Mouse (Mus musculus) spleen, adult 12 weeks (tissue): ENCODE results near the gene 1600002K03Rik.

ENCODE experiments used
- DNase-seq: peaks from one replicate; pipeline ENCODE4 v3.0.0; 2022; ENCODE audit warnings: low spot score

The 1600002K03Rik gene

DNA sequence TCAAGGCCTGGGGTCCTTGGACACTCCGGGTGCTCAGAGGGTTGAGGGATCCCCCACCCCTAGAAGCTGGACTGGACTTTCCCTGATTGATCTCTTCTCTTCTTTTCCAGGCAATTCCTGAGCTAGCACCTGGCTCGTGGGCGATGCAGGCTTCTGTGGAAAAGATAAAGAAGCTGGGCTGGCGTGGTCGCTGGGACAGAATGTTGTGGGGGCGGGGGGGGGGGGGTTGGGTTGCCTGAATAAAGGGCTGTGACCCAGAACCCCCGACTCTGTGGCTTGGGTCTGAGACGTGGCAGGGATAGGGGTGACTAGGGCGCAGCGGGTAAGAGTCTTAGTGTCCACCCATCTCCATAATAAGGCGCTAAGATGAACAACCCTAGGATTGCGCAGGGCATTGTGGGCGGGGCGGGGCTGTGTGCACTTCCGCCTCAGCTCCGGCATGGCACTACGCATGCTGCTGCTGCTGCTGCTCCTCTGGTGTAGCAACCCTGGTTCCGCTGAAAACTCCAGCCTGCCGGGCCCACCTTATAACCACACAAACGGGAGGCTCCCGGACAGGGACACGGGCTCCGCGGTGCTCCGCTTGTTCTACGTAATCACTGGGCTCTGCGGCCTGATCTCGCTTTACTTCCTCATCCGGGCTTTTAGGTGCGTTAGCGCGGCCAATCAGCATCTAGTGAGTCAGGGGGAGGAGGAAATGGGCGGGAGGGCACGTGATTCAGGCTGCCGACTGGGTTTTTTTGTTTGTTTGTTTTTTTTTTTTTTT lies at the start of gene 1600002K03Rik:
Gene 1600002K03Rik, plus strand, starts transcription at position 418 of the 766 bp plus-strand sequence.
- DNase-seq, result peak; percentile 87

DNA sequence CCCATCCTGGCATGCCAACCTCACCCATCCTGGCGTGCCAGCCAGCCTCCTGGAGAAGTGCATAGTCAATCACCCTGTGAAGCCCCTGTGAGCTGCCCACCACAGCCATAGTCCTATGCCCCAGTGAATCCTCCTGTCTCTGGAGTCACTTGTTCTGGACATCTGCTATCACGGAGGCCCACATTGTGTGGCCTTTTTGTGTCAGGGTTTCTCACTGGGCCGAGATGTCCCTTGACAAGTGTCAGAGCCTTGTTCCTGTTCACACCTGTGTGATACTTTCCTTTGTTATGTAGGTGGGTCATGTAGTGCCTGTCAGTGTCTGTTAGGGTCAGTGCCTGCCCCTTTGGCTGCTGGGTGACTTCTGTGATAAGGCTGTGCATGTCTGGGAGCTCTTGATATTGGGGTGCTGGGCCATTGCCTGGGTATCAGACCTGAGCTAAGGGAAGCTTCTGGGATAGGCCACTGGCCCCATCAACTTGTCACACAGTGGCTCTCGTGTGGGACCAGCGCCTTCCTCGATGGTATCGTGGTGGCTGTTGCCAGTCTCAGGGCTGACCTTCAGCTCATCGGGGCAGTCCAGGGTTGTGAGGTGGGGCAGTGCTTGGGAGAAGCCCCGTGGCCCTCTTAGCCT lies 48.7 kb upstream of the 1600002K03Rik start:
- peak; percentile 49 for DNase-seq

DNA sequence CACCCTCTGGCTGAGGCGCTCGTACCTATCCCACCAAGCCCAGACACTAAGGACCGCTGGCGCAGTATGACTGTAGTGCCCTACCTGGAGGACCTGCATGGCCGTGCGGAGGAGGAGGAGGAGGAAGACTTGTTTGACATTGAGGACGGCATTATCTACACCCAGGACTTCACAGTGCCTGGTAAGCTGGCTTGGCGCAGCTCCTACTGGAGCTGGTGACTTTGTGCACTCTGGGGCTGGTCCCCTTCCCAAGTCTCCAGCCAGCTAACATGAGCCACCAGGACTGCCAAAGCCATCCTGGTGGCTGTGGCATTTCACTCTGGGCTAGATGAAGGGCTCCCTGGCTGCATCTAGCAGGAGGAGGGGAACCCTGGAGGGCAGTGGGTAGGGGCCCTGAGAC lies 44.8 kb upstream of the 1600002K03Rik start:
- no peak for DNase-seq

DNA sequence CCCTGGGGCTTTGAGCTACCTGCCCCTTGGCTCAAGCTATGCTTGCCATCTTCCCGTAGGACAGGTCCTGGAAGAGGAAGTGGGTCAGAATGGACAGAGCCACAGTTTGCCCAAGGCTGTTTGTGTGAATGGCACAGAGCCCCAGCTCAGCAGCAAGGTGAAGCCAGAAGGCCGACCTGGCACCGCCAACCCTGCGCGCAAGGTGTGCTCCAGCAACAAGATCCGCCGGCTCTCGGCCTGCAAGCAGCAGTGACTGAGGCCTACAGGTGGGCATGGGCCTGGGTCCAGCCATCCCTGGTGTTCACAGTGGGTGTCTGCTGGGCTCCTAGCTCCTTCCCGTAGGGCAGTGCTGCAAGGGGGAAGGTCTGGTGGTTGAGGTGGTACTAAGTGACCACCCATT lies 42.9 kb upstream of the 1600002K03Rik start:
- DNase-seq, result no peak

- no peak for DNase-seq
Observed at GRCm38 (mm10) chr10:80130403-80131031, 42.2 kb upstream of the 1600002K03Rik start.

DNA sequence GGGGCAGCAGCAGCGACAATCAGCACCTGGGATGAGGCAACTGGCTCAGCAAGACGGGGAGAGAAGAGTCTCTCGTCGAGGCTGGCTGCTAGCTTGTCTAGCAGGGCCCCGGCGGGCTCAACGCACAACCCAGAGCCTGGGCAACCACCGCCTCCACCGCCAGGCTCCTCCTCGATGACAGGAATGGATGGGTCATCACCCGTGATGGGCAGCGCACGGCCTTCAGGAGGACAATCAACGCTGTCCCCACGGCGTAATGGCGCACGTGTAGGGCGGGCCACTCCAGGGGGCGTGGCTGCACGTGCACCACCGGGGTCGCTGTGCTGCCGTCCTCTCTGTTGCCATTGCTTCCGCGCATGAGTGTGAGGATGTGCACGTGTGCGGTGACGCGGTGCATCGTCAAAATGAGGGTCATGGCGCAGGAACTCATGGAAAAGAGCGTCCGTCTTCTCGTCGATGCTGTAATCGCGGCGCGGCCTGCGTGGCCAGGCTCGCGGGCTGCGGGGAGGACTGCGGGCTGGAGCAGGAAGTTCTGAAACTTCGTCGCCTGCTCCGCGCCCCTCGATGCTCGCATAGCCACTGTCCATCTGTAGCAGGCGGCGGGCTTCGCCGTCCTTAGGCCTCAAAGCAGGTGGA lies 41.3 kb upstream of the 1600002K03Rik start:
- DNase-seq, result no peak

- no peak for DNase-seq
Observed at GRCm38 (mm10) chr10:80131952-80132350, 40.8 kb upstream of the 1600002K03Rik start.

- DNase-seq, result no peak
Observed at GRCm38 (mm10) chr10:80133226-80133849, 39.4 kb upstream of the 1600002K03Rik start.

GRCm38 (mm10) chr10:80134421-80134820 lies 38.3 kb upstream of the 1600002K03Rik start:
- no peak for DNase-seq

DNA sequence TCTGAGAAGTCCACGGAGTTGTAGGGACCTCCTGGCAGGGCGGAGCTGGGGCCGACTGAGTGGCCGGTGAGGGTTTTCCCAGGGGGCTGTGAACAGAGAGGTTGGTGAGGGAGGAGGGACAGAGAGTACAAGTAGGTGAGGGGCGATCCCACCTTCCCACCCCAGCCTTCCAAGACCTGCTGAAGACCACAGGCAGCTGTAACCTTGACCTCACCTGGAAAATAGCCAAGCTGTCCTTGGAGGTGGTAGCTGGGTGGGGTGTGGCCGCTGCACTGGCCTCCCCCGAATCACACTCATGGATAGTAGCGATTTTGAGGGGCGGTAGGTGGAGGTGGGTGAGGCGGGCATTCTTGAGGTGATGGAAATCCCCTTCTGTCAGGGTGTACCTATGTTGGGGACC lies 37.6 kb upstream of the 1600002K03Rik start:
- no peak for DNase-seq

GRCm38 (mm10) chr10:80135641-80136040 lies 37.1 kb upstream of the 1600002K03Rik start:
- no peak for DNase-seq

GRCm38 (mm10) chr10:80136179-80136951 lies 36.4 kb upstream of the 1600002K03Rik start:
- DNase-seq, result no peak

- no peak for DNase-seq
Observed at GRCm38 (mm10) chr10:80136952-80137625, 35.7 kb upstream of the 1600002K03Rik start.

DNA sequence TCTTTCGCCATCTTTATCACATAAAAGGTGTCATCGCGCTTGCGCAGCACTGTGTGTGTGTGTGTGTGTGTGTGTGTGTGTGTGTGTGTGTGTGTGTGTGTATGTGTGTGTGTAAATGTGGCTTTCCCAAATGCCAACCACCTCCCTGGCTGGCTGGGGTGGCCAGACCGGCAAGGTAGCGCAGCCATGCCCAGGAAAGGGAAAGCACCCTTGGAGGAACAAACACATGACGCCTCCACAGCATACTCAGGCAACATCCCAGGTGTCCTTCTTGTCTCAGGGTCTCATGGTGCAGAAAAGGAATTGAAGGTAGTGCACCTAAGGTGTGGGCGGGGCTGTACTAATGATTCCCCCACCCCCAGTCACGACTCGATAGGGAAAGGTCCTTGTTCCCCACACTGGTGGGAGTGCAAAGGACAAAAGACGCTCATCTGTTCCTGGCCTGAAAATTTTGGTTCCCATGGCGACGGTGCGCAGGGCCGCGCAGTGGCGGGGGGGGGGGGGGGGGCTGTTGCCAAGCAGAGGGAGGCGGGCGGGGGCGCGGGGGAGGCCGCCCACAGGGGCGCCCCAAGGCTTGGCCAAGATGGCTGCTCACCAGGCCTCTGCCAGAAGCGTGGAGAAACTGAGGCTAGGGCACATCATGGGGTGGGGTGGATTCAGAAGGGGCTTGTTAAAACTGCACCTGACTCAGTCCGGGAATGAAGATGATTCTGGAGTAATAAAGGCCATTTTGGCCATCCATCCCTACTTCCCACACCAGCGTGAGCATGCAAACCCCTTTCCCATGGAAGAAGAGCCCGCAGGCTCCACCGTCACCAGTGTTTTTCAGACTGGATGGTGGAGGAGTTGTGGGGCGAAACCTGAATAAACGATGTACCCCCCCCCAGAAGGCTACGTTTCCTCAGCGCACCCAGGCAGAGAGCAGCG lies 34.9 kb upstream of the 1600002K03Rik start:
- no peak for DNase-seq

- peak; percentile 47 for DNase-seq
Observed at GRCm38 (mm10) chr10:80138553-80139438, 33.9 kb upstream of the 1600002K03Rik start, which contains the start of gene Atp5d. Gene Atp5d, plus strand, starts transcription at chr10:80138632.

DNA sequence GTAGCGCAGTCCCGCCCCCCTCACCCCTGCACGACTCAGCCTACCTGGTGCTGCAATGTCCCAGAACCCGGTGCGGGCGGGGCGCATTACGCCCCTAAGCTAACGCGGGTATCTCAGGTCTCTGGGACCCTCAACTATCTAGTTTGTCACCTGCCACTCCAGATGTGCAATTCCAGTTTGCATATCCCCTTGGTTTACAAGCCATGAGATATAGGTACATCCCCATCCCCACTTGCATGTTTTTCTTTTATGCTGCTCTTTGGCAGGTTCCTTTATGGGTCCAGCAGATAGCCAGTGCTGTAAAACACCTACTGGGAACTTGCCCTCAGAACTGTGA lies 33.3 kb upstream of the 1600002K03Rik start:
- no peak for DNase-seq

GRCm38 (mm10) chr10:80139975-80140665 lies 32.6 kb upstream of the 1600002K03Rik start:
- DNase-seq, result no peak

GRCm38 (mm10) chr10:80140666-80141035 lies 32.1 kb upstream of the 1600002K03Rik start, which contains the start of gene Cbarp:
Gene Cbarp, minus strand, starts transcription at chr10:80140835.
- no peak for DNase-seq
